Mouse (Mus musculus) ES-E14 (cell line): ENCODE results near the gene Fam129c.

Experiments used
- HCFC1 ChIP-seq: IDR thresholded peaks from 2 replicates; pipeline ENCODE4 v1.6.1; 2012; ENCODE audit warnings: low read length, inconsistent platforms, borderline replicate concordance; ENCODE audit not compliant: insufficient read depth
- ZNF384 ChIP-seq: IDR thresholded peaks from 2 replicates; pipeline ENCODE4 v1.6.1; 2012; ENCODE audit warnings: low read depth, low read length, inconsistent platforms

DNA sequence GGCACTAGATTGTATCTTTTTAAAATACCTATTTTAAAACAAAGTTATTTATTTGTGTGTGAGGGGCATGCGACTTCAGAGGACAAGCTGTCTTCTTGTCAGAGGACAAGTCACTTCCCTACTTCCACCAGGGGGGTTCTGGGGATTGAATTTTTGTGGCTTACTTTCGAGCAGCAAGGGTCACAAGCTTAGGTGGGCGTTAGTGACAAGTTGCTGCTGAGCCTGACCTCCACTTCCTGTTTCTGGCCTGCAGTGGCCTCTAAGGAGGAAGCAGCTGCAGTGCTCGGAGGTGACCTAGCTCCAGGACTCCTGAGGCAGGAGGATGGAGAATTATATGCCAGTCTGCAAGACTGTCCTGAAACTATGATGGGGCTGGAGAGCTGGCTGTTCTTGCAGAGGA lies 16.0 kb downstream of the Fam129c start:
- TF ChIP-seq ZNF384 (no peak), HCFC1 (no peak)
